Mouse (Mus musculus) bone marrow, adult 2 months (tissue): ENCODE results near the gene Lamc1.

Experiments used
- CTCF ChIP-seq: fragments of 200-500 bp; IDR thresholded peaks from 2 replicates; pipeline ENCODE4 v1.5.1; 2011; ENCODE audit warnings: low read length, control low read depth; ENCODE audit not compliant: control insufficient read depth, insufficient read depth
- POLR2A ChIP-seq: fragments of 200-500 bp; IDR thresholded peaks from 2 replicates; pipeline ENCODE4 v1.6.1; 2011; ENCODE audit warnings: low read depth, mild to moderate bottlenecking, control low read depth, low read length, borderline replicate concordance; ENCODE audit not compliant: control insufficient read depth

GRCm38 (mm10) chr1:153378587-153378986 is 46.0 kb upstream of the Lamc1 start:
- no peak for TF ChIP-seq POLR2A
- TF ChIP-seq CTCF = no peak
